Mouse (Mus musculus): Measurements from ENCODE around the gene Dnase1l3. TPM values are rescaled to one million over a fixed set of nuclear protein-coding genes. Genes with fewer than 3 reads are reported as not detected.

Gene Dnase1l3
- not detected for total RNA-seq (2021)
- long read RNA-seq, experiment 1 = 0 reads
- long read RNA-seq, experiment 2 = 0 reads

- DNase-seq (ENCODE audit: low spot score) = peak; percentile 32
Observed at GRCm38 (mm10) chr14:7994271-7994767, at the start of gene Dnase1l3. TSS of gene Dnase1l3 (minus strand) at chr14:7994573.

- DNase-seq (ENCODE audit: low spot score) = no peak
Observed at GRCm38 (mm10) chr14:8042577-8042976, 48.2 kb upstream of the Dnase1l3 start.

- no peak for DNase-seq (ENCODE audit: low spot score)
Observed at GRCm38 (mm10) chr14:8042120-8042519, 47.7 kb upstream of the Dnase1l3 start.

- DNase-seq (ENCODE audit: low spot score) = no peak
Observed at GRCm38 (mm10) chr14:8040911-8041678, 46.7 kb upstream of the Dnase1l3 start.

- no peak for DNase-seq (ENCODE audit: low spot score)
Observed at GRCm38 (mm10) chr14:8040179-8040578, 45.8 kb upstream of the Dnase1l3 start.

- peak; percentile 86 for DNase-seq (ENCODE audit: low spot score)
Observed at GRCm38 (mm10) chr14:8038791-8039448, 44.5 kb upstream of the Dnase1l3 start.

GRCm38 (mm10) chr14:8038150-8038549, 43.8 kb upstream of the Dnase1l3 start:
- no peak for DNase-seq (ENCODE audit: low spot score)

- no peak for DNase-seq (ENCODE audit: low spot score)
Observed at GRCm38 (mm10) chr14:8036406-8036805, 42.0 kb upstream of the Dnase1l3 start.

GRCm38 (mm10) chr14:8035951-8036350, 41.6 kb upstream of the Dnase1l3 start:
- DNase-seq (ENCODE audit: low spot score) = no peak

GRCm38 (mm10) chr14:8034561-8034960, 40.2 kb upstream of the Dnase1l3 start:
- no peak for DNase-seq (ENCODE audit: low spot score)

GRCm38 (mm10) chr14:8032087-8032944, 37.9 kb upstream of the Dnase1l3 start:
- DNase-seq (ENCODE audit: low spot score) = peak; percentile 24

- DNase-seq (ENCODE audit: low spot score) = no peak
Observed at GRCm38 (mm10) chr14:8030535-8030934, 36.2 kb upstream of the Dnase1l3 start.

GRCm38 (mm10) chr14:8029752-8030151, 35.4 kb upstream of the Dnase1l3 start:
- no peak for DNase-seq (ENCODE audit: low spot score)

GRCm38 (mm10) chr14:8028086-8028485, 33.7 kb upstream of the Dnase1l3 start:
- DNase-seq (ENCODE audit: low spot score) = no peak

- DNase-seq (ENCODE audit: low spot score) = no peak
Observed at GRCm38 (mm10) chr14:8026769-8027531, 32.6 kb upstream of the Dnase1l3 start.

GRCm38 (mm10) chr14:8024936-8025335, 30.6 kb upstream of the Dnase1l3 start:
- DNase-seq (ENCODE audit: low spot score) = no peak

- no peak for DNase-seq (ENCODE audit: low spot score)
Observed at GRCm38 (mm10) chr14:8024469-8024868, 30.1 kb upstream of the Dnase1l3 start.

GRCm38 (mm10) chr14:8020546-8020945, 26.2 kb upstream of the Dnase1l3 start:
- DNase-seq (ENCODE audit: low spot score) = no peak

GRCm38 (mm10) chr14:8020011-8020410, 25.6 kb upstream of the Dnase1l3 start:
- DNase-seq (ENCODE audit: low spot score) = no peak

GRCm38 (mm10) chr14:8016951-8017350, 22.6 kb upstream of the Dnase1l3 start:
- DNase-seq (ENCODE audit: low spot score) = no peak

GRCm38 (mm10) chr14:8016276-8016675, 21.9 kb upstream of the Dnase1l3 start:
- DNase-seq (ENCODE audit: low spot score) = no peak

Measured in gastrocnemius, adult 18-20 months (tissue).